Mouse (Mus musculus): ENCODE measurements around the gene Egfl7.

- TF ChIP-seq CTCF (IDR thresholded peaks at IDR 0.05; ENCODE audit: control insufficient read depth, insufficient read depth, insufficient replicate concordance, low read depth, low read length) (no peak), POLR2A (IDR thresholded peaks at IDR 0.05; ENCODE audit: control insufficient read depth, low read depth, low read length) (no peak)
These were observed 57.6 kb downstream of the Egfl7 start for GRCm38 (mm10) chr2:26637316-26637932.
